Mouse (Mus musculus) intestine, postnatal 0 days (tissue): ENCODE data around the gene Gnl1. TPM values are rescaled to one million over a fixed set of nuclear protein-coding genes. Genes with fewer than 3 reads are reported as not detected.

Experiments
- ATAC-seq: fragments of 200-750 bp; cut with Nextera tagmentation; 2 replicates; pipeline ENCODE4 v1.8.0; 2017; ENCODE audit warnings: mild to moderate bottlenecking, moderate TSS enrichment, moderate library complexity
- H3K27ac ChIP-seq: fragments of 300-500 bp; sonication (generic); 2 replicates; pipeline ENCODE4 v1.5.1; 2014; ENCODE audit warnings: mild to moderate bottlenecking, low read depth, low read length, moderate library complexity
- H3K27me3 ChIP-seq: fragments of 300-500 bp; sonication (generic); replicated peaks from 2 replicates; pipeline ENCODE4 v1.6.1; 2014; ENCODE audit warnings: low read length, mixed read lengths; ENCODE audit not compliant: control insufficient read depth, insufficient read depth
- H3K36me3 ChIP-seq: fragments of 300-500 bp; sonication (generic); 2 replicates; pipeline ENCODE4 v1.6.1; 2014; ENCODE audit warnings: mild to moderate bottlenecking, moderate library complexity; ENCODE audit not compliant: control insufficient read depth, insufficient read depth
- H3K4me1 ChIP-seq: fragments of 300-500 bp; sonication (generic); replicated peaks from 2 replicates; pipeline ENCODE4 v1.6.1; 2014; ENCODE audit warnings: antibody characterized with exemption, low read length, mixed read lengths; ENCODE audit not compliant: control insufficient read depth, insufficient read depth
- H3K4me2 ChIP-seq: fragments of 300-500 bp; sonication (generic); replicated peaks from 2 replicates; pipeline ENCODE4 v1.6.1; 2014; ENCODE audit warnings: low read depth, mild to moderate bottlenecking, moderate library complexity
- H3K4me3 ChIP-seq: fragments of 300-500 bp; sonication (generic); 2 replicates; pipeline ENCODE4 v1.5.1; 2014; ENCODE audit warnings: low read depth, low read length
- H3K9ac ChIP-seq: fragments of 300-500 bp; sonication (generic); 2 replicates; pipeline ENCODE4 v1.6.1; 2014; ENCODE audit warnings: mild to moderate bottlenecking, low read depth, low read length
- H3K9me3 ChIP-seq: fragments of 300-500 bp; sonication (generic); 2 replicates; pipeline ENCODE4 v1.6.1; 2016; ENCODE audit warnings: mixed run types; ENCODE audit not compliant: control insufficient read depth
- CTCF ChIP-seq: sonication (generic); IDR thresholded peaks from 2 replicates; pipeline ENCODE4 v1.5.1; 2016; ENCODE audit warnings: low read depth, mild to moderate bottlenecking, control low read depth, antibody characterized with exemption, moderate library complexity
- WGBS: fragments of 180-500 bp; shearing (Covaris S2); extraction: QIAGEN DNeasy Blood & Tissue Kit; methylation state at CpG from one replicate; pipeline ENCODE4 v1.1.7; 2014; 5-methylcytosine and 5-hydroxymethylcytosine counted together
- polyA plus RNA-seq: library from polyadenylated mRNA; unstranded; fragments of >200 nt; fragmentation: Nextera tagmentation; extraction: Ambion mirVana; gene quantifications from 2 replicates; pipeline ENCODE4 v1.2.1, GENCODE M21; 2015

Gene Gnl1
- polyA plus RNA-seq, 1 experiment from 2014 or later, result 29.4 TPM

GRCm38 (mm10) chr17:35969418-35970389 is 9.9 kb upstream of the Gnl1 start, which contains the start of gene Abcf1:
Gene Abcf1 (minus strand): TSS chr17:35969761.
- H3K27ac ChIP-seq, result peak within 1 kb of the TSS; percentile 77
- H3K4me1 ChIP-seq, result 0 out of 2 replicates have a peak, but pooled peaks cover 5% of the 10 kb centered on the region
- H3K27me3 ChIP-seq, result no peaks in the 10 kb centered on the region
- peak within 1 kb of the TSS; percentile 78 for H3K4me2 ChIP-seq
- peaks cover 22% of the 10 kb centered on the region for H3K36me3 ChIP-seq
- peak within 1 kb of the TSS; percentile 59 for H3K9ac ChIP-seq
- TF ChIP-seq CTCF, result no peak
- WGBS, result under 1% methylated on average over 68 of the region's 68 CpGs
- no peaks in the 10 kb centered on the region for H3K9me3 ChIP-seq
- peak within 1 kb of the TSS; percentile 77 for H3K4me3 ChIP-seq
- peak; percentile 93 for ATAC-seq

DNA sequence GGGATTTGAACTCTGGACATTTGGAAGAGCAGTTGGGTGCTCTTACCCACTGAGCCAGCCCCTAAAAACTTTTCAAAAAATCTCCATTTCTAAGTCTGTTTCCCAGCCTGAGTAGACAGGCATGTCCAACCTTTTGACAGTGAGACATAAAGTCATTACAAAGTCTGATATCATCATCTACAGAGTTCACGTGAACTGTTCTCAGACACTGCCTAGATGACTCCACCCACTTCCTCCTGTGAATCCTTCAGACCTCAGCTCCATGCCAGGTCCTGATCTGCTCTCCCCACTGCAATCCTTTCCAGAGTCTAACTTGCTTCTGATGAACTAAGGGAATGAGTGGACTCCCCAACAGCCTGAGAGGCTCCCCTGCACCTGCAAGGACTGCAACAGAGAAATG is 7.5 kb upstream of the Gnl1 start:
- Histone ChIP-seq H3K27me3 (no peaks in the 10 kb centered on the region), H3K4me1 (0 out of 2 replicates have a peak, but pooled peaks cover 5% of the 10 kb centered on the region), H3K27ac (no peak overlapping the region), H3K36me3 (peaks cover 13% of the 10 kb centered on the region; the same call in 1 of the 2 replicates), H3K4me2 (no peak overlapping the region), H3K9me3 (no peaks in the 10 kb centered on the region), H3K4me3 (no peak overlapping the region), H3K9ac (no peak overlapping the region)
- no peak for TF ChIP-seq CTCF
- WGBS, result 24% methylated on average over 1 of the region's 1 CpGs
- no peak for ATAC-seq

DNA sequence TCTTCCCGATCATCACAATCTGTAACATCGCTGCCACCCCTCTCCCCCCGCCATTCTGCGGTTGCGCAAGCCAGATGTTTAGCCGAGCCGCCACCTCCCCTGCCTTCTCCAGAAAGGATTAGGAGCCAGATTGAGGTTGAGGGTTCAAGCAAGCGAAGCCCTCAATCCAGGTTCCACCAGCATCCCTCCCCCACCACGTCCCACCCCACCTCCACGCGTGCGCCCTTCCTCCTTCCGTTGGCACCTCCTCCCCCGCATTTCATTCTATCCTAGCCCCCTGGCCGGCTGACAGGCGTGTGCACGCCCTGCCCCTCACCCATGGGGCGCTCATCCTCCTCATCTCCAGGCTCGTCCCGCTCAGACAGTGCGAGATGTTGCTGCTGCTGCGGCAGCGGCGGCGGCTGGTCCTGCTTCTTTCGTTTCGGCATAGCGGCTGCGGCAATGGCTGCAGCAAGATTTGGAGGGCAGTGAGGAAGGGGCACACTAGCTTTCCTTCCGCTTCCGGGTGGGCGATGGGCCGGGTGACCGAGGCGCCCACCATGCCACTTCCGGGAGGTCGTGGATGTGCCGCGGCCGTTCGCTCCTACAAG is 745 bp upstream of the Gnl1 start:
- no peak for TF ChIP-seq CTCF
- H3K36me3 ChIP-seq, result peaks cover 24% of the 10 kb centered on the region
- WGBS, result under 1% methylated on average over 41 of the region's 41 CpGs
- H3K9ac ChIP-seq, result peak overlapping the region; percentile 75
- H3K27ac ChIP-seq, result peak overlapping the region; percentile 97
- H3K4me3 ChIP-seq, result peak overlapping the region; percentile 92
- ATAC-seq, result peak; percentile 11
- H3K9me3 ChIP-seq, result no peaks in the 10 kb centered on the region
- no peaks in the 10 kb centered on the region for H3K27me3 ChIP-seq
- 0 out of 2 replicates have a peak, but pooled peaks cover 4% of the 10 kb centered on the region for H3K4me1 ChIP-seq
- peak overlapping the region; percentile 99 for H3K4me2 ChIP-seq

- Histone ChIP-seq H3K4me1 (0 out of 2 replicates have a peak, but pooled peaks cover 4% of the 10 kb centered on the region), H3K4me3 (peak overlapping the region; percentile 92), H3K4me2 (peak overlapping the region; percentile 99), H3K9ac (peak overlapping the region; percentile 75), H3K9me3 (no peaks in the 10 kb centered on the region), H3K36me3 (peaks cover 25% of the 10 kb centered on the region), H3K27ac (peak overlapping the region; percentile 97), H3K27me3 (no peaks in the 10 kb centered on the region)
- peak; percentile 10; the same call in 1 of the 2 replicates for ATAC-seq
- no peak for TF ChIP-seq CTCF
- 1% methylated on average over 29 of the region's 29 CpGs for WGBS
Observed at GRCm38 (mm10) chr17:35980363-35980754, 708 bp downstream of the Gnl1 start.

DNA sequence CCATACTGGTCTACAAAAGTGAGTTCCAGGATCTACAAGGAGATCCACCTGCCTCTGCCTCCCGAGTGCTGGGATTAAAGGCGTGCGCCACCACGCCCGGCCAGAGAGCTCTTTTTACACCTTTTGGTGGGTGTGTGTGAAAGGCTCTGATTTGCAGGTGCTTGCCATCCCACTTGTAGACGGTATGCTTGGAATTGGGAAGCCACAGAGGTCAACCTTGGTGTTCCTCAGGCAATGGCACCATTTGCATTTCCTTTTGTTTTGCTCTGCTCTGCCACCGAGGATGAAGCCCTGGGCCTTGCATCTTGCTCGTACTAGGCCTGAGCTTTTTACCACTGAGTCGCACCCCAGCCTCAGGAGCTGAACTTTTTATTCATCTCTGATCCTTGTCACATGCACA is 2.1 kb downstream of the Gnl1 start:
- Histone ChIP-seq H3K4me2 (no peak overlapping the region), H3K27ac (no peak overlapping the region), H3K9ac (no peak overlapping the region), H3K27me3 (no peaks in the 10 kb centered on the region), H3K4me1 (0 out of 2 replicates have a peak, but pooled peaks cover 4% of the 10 kb centered on the region), H3K9me3 (no peaks in the 10 kb centered on the region), H3K36me3 (peaks cover 29% of the 10 kb centered on the region), H3K4me3 (no peak overlapping the region)
- WGBS, result 91% methylated on average over 9 of the region's 9 CpGs
- no peak for TF ChIP-seq CTCF
- no peak for ATAC-seq

- WGBS, result 28% methylated on average over 10 of the region's 10 CpGs
- Histone ChIP-seq H3K27me3 (no peaks in the 10 kb centered on the region), H3K4me3 (no peak overlapping the region), H3K9me3 (no peaks in the 10 kb centered on the region), H3K9ac (no peak overlapping the region), H3K36me3 (peaks cover 18% of the 10 kb centered on the region; the same call in 1 of the 2 replicates), H3K4me2 (no peak overlapping the region), H3K4me1 (no peaks in the 10 kb centered on the region), H3K27ac (no peak overlapping the region)
- ATAC-seq, result no peak; the same call in 1 of the 2 replicates
- no peak for TF ChIP-seq CTCF
Observed at GRCm38 (mm10) chr17:35991781-35992180, 12.1 kb downstream of the Gnl1 start.
